Mouse (Mus musculus): ENCODE measurements around the gene Aebp1. TPM values are rescaled to one million over a fixed set of nuclear protein-coding genes. Genes with fewer than 3 reads are reported as not detected.

Gene Aebp1
- total RNA-seq, 2 experiments from 2014 or later = 4.8 to 8.3 TPM

Other genes starting within 250 kb of the Aebp1 start
- 10 to 100 TPM; 67.6 to 72.2 TPM for gene Mrps24, start 146.3 kb upstream of the Aebp1 start, total RNA-seq (2021)
- gene Urgcp, start 99.6 kb upstream of the Aebp1 start, total RNA-seq (2021) = 10 to 100 TPM; 63.9 to 73.3 TPM
- 10 to 100 TPM; 76.8 to 78.0 TPM for gene Dbnl, start 73.5 kb upstream of the Aebp1 start, total RNA-seq (2021)
- 10 to 100 TPM; 14.4 to 14.8 TPM for gene Pgam2, start 58.2 kb upstream of the Aebp1 start, total RNA-seq (2021)
- gene Polm, start 23.9 kb upstream of the Aebp1 start, total RNA-seq (2021) = 10 to 100 TPM; 12.1 to 14.0 TPM
- 10 to 100 TPM; 23.5 to 25.2 TPM for gene Pold2, start 16.3 kb downstream of the Aebp1 start, total RNA-seq (2021)
- not detected for gene Myl7, start 36.8 kb downstream of the Aebp1 start, total RNA-seq (2021)
- gene Gck, start 88.1 kb downstream of the Aebp1 start, total RNA-seq (2021) = 1 to 10 TPM; 2.4 to 3.7 TPM
- 10 to 100 TPM; 68.2 to 73.2 TPM for gene Ykt6, start 93.7 kb downstream of the Aebp1 start, total RNA-seq (2021)
- 1,000 to 10,000 TPM; 1,105 to 1,153 TPM for gene Camk2b, start 204.4 kb downstream of the Aebp1 start, total RNA-seq (2021)

Measured in layer of hippocampus, postnatal 36 days (tissue).